Mouse (Mus musculus): ENCODE measurements around the gene Ctla2b. TPM values are rescaled to one million over a fixed set of nuclear protein-coding genes. Genes with fewer than 3 reads are reported as not detected.

Gene Ctla2b
- polyA plus RNA-seq, 1 experiment from 2014 or later, result 4.1 TPM

Other genes starting within 250 kb of the Ctla2b start
- gene BC051665, start 111.1 kb downstream of the Ctla2b start, polyA plus RNA-seq (2015; fragmentation: Nextera tagmentation; extraction: Ambion mirVana), result not detected in 2 replicates
- gene Ctsll3, start 94.6 kb downstream of the Ctla2b start, polyA plus RNA-seq (2015; fragmentation: Nextera tagmentation; extraction: Ambion mirVana), result not detected in 2 replicates
- 0.17 TPM in 1 of 2 replicates, not detected in the other for gene 4930486L24Rik, start 33.0 kb downstream of the Ctla2b start, polyA plus RNA-seq (2015; fragmentation: Nextera tagmentation; extraction: Ambion mirVana)
- 0.35 and 0.50 TPM in 2 replicates for gene Gm49392, start 553 bp downstream of the Ctla2b start, polyA plus RNA-seq (2015; fragmentation: Nextera tagmentation; extraction: Ambion mirVana)
- gene Tpbpb, start 7.4 kb upstream of the Ctla2b start, polyA plus RNA-seq (2015; fragmentation: Nextera tagmentation; extraction: Ambion mirVana), result not detected in 2 replicates
- gene Gm49393, start 38.1 kb upstream of the Ctla2b start, polyA plus RNA-seq (2015; fragmentation: Nextera tagmentation; extraction: Ambion mirVana), result 0.87 TPM in 1 of 2 replicates, not detected in the other
- 1.4 and 1.5 TPM in 2 replicates for gene Gm49391, start 39.1 kb upstream of the Ctla2b start, polyA plus RNA-seq (2015; fragmentation: Nextera tagmentation; extraction: Ambion mirVana)
- gene Ctla2a, start 39.2 kb upstream of the Ctla2b start, polyA plus RNA-seq (2015; fragmentation: Nextera tagmentation; extraction: Ambion mirVana), result 30.6 and 33.5 TPM in 2 replicates
- gene Tpbpa, start 44.5 kb upstream of the Ctla2b start, polyA plus RNA-seq (2015; fragmentation: Nextera tagmentation; extraction: Ambion mirVana), result not detected in 2 replicates
- not detected in 2 replicates for gene Ctsj, start 108.5 kb upstream of the Ctla2b start, polyA plus RNA-seq (2015; fragmentation: Nextera tagmentation; extraction: Ambion mirVana)
- gene Ctsq, start 143.2 kb upstream of the Ctla2b start, polyA plus RNA-seq (2015; fragmentation: Nextera tagmentation; extraction: Ambion mirVana), result not detected in 2 replicates